Mouse (Mus musculus): ENCODE results near the gene Diaph3.

DNA sequence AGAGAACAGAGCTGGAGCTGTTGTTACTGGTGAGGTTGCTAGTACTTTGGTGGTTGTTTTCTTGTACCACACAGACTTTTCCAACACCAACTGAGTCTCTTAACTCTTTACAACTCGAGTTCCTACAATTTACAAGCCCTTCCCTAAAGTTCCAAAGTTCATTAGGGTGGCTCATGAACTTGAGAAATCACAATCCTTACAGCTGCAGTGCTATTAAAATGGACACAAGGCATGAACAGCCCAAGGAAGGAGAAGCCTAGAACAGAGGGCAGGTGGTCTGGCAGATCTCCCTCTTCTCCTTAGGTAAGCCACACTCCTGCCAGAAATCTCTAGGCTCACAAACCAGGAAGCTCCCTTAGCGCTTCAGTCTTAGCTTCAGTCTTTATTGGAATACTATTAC is 303.4 kb downstream of the Diaph3 start:
- TF ChIP-seq GATA1 (IDR thresholded peaks at IDR 0.05; ENCODE audit: borderline replicate concordance, low read length) (no peak), FLI1 (IDR thresholded peaks at IDR 0.05; ENCODE audit: low read length) (no peak)

All from megakaryocyte, embryonic 14.5 days (primary cell).